Mouse (Mus musculus): ENCODE measurements around the gene Tmem168. TPM values are rescaled to one million over a fixed set of nuclear protein-coding genes. Genes with fewer than 3 reads are reported as not detected.

Gene Tmem168
- polyA plus RNA-seq (2012; rRNA removed) = 9.9 and 13.2 TPM in 2 replicates

GRCm38 (mm10) chr6:13607621-13608493 lies at the start of gene Tmem168:
Gene Tmem168, minus strand, starts transcription at chr6:13608100.
- WGBS = 2% methylated on average over 71 of the region's 71 CpGs

DNA sequence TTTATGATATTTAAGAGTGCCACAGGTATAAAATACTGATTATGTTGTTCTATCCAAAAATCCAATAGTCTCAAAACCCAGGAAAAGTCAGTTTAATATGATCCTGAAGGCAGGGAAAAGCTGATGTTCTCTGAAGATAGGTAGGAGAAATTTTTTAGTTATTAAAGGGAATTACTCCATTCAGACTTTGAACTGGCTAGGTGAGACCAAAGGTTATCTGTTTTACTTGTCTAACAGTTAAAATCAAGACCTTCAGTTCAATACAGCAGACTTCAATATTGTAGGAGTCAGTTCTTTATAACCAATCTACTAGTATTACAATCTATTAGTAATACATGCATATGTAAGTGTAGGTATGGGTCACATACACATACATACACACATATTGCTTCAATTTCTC lies 46.2 kb upstream of the Tmem168 start:
- DNase-seq = no peak
- H3K4me3 ChIP-seq (replicated peaks; ENCODE audit: extremely low read depth, low read depth, low read length) = no peak overlapping the region
- no peak for TF ChIP-seq CTCF (IDR thresholded peaks at IDR 0.05; ENCODE audit: insufficient read depth, low read length)
- TF ChIP-seq POLR2A (IDR thresholded peaks at IDR 0.05; ENCODE audit: borderline replicate concordance, extremely low read depth, low read depth, low read length) = no peak
- H3K4me1 ChIP-seq (ENCODE audit: control insufficient read depth, insufficient read depth, low read length) = no peaks in the 10 kb centered on the region

More at GRCm38 (mm10) chr6:13607621-13608493, at the start of gene Tmem168:
- peak within 1 kb of the TSS; percentile 99 for H3K4me3 ChIP-seq (replicated peaks; ENCODE audit: extremely low read depth, low read depth, low read length)
- peak; percentile 96 for DNase-seq
- 0 out of 2 replicates have a peak, but pooled peaks cover 3% of the 10 kb centered on the region for H3K4me1 ChIP-seq (ENCODE audit: control insufficient read depth, insufficient read depth, low read length)
- TF ChIP-seq CTCF (IDR thresholded peaks at IDR 0.05; ENCODE audit: insufficient read depth, low read length) = no peak
- peak; percentile 88 for TF ChIP-seq POLR2A (IDR thresholded peaks at IDR 0.05; ENCODE audit: borderline replicate concordance, extremely low read depth, low read depth, low read length)

GRCm38 (mm10) chr6:13652284-13652683 lies 44.4 kb upstream of the Tmem168 start:
- Histone ChIP-seq H3K4me3 (replicated peaks; ENCODE audit: extremely low read depth, low read depth, low read length) (no peak overlapping the region), H3K4me1 (ENCODE audit: control insufficient read depth, insufficient read depth, low read length) (no peaks in the 10 kb centered on the region)
- 96% methylated on average over 3 of the region's 3 CpGs for whole genome bisulfite sequencing
- no peak for DNase-seq
- TF ChIP-seq POLR2A (IDR thresholded peaks at IDR 0.05; ENCODE audit: borderline replicate concordance, extremely low read depth, low read depth, low read length) (no peak), CTCF (IDR thresholded peaks at IDR 0.05; ENCODE audit: insufficient read depth, low read length) (no peak)

DNA sequence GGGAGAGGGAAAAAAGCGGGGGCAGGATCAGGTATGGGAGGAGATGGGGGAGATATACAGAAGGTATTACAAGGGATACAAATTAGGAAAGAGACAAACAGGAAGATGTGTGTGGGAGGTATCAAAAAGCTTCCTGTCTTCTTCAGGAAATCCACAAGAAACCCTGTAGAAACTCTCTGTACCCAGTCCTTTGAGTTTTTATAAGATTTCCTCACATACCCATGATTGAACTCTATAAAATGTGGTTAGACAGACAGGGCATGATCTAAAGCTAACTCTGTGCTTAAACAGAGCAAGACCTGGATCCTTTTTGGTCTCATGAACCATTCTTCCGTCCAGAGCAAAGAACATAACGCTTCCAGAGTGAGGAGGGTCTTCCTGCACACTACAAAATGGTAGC lies 43.0 kb upstream of the Tmem168 start:
- DNase-seq = no peak
- 91% methylated on average over 3 of the region's 3 CpGs for WGBS
- TF ChIP-seq POLR2A (IDR thresholded peaks at IDR 0.05; ENCODE audit: borderline replicate concordance, extremely low read depth, low read depth, low read length) (no peak), CTCF (IDR thresholded peaks at IDR 0.05; ENCODE audit: insufficient read depth, low read length) (no peak)
- H3K4me3 ChIP-seq (replicated peaks; ENCODE audit: extremely low read depth, low read depth, low read length) = no peak overlapping the region
- no peaks in the 10 kb centered on the region for H3K4me1 ChIP-seq (ENCODE audit: control insufficient read depth, insufficient read depth, low read length)

GRCm38 (mm10) chr6:13648305-13648704 lies 40.4 kb upstream of the Tmem168 start:
- Histone ChIP-seq H3K4me1 (ENCODE audit: control insufficient read depth, insufficient read depth, low read length) (no peaks in the 10 kb centered on the region), H3K4me3 (replicated peaks; ENCODE audit: extremely low read depth, low read depth, low read length) (no peak overlapping the region)
- no peak for TF ChIP-seq CTCF (IDR thresholded peaks at IDR 0.05; ENCODE audit: insufficient read depth, low read length)
- no peak for TF ChIP-seq POLR2A (IDR thresholded peaks at IDR 0.05; ENCODE audit: borderline replicate concordance, extremely low read depth, low read depth, low read length)
- DNase-seq = no peak

GRCm38 (mm10) chr6:13636582-13636989 lies 28.7 kb upstream of the Tmem168 start:
- WGBS = 56% methylated on average over 3 of the region's 3 CpGs
- no peak for TF ChIP-seq CTCF (IDR thresholded peaks at IDR 0.05; ENCODE audit: insufficient read depth, low read length)
- TF ChIP-seq POLR2A (IDR thresholded peaks at IDR 0.05; ENCODE audit: borderline replicate concordance, extremely low read depth, low read depth, low read length) = no peak
- H3K4me3 ChIP-seq (replicated peaks; ENCODE audit: extremely low read depth, low read depth, low read length) = no peak overlapping the region
- no peak for DNase-seq
- no peaks in the 10 kb centered on the region for H3K4me1 ChIP-seq (ENCODE audit: control insufficient read depth, insufficient read depth, low read length)

DNA sequence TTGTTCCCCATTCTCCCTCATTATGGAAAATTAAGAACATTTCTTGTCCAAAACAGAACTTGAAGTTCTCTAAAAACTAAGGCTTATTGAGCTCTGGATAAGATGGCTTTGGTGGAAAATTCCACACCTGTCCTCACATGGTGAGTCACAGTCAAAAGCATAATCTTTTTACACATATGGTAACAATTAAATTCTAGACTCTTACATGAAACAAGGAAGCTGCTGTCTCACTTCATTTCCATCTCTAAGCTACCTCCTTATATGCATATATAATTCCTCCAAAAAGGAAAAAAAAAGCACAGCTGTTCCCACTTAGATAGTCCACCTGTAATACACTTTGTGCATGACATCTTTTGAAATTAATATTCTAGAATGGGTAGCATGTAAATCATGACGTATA lies 24.7 kb upstream of the Tmem168 start:
- no peaks in the 10 kb centered on the region for H3K4me1 ChIP-seq (ENCODE audit: control insufficient read depth, insufficient read depth, low read length)
- DNase-seq = no peak
- no peak overlapping the region for H3K4me3 ChIP-seq (replicated peaks; ENCODE audit: extremely low read depth, low read depth, low read length)
- no peak for TF ChIP-seq CTCF (IDR thresholded peaks at IDR 0.05; ENCODE audit: insufficient read depth, low read length)
- no peak for TF ChIP-seq POLR2A (IDR thresholded peaks at IDR 0.05; ENCODE audit: borderline replicate concordance, extremely low read depth, low read depth, low read length)
- 89% methylated on average over 1 of the region's 1 CpGs for WGBS

- 70% methylated on average over 2 of the region's 2 CpGs for WGBS
- no peak for DNase-seq
- no peak overlapping the region for H3K4me3 ChIP-seq (replicated peaks; ENCODE audit: extremely low read depth, low read depth, low read length)
- TF ChIP-seq POLR2A (IDR thresholded peaks at IDR 0.05; ENCODE audit: borderline replicate concordance, extremely low read depth, low read depth, low read length) (no peak), CTCF (IDR thresholded peaks at IDR 0.05; ENCODE audit: insufficient read depth, low read length) (no peak)
- no peaks in the 10 kb centered on the region for H3K4me1 ChIP-seq (ENCODE audit: control insufficient read depth, insufficient read depth, low read length)
Observed at GRCm38 (mm10) chr6:13630607-13631006, 22.7 kb upstream of the Tmem168 start.

DNA sequence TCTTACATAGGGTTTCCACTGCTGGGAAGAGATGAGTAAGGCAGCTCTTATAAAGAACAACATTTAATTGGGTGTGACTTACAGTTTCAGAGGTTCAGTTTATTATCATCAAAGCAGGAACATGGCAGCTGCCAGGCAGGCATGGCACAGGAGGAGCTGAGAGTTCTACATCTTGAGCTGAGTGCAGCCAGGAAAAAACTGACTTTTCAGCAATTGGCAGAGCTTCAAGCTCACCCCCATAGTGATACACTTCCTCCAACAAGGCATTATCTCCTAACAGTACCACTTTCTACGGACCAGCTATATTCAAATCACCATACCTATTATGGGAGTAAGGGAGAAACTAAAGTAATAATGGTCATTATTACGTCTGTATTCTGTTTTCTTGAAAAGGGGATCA lies 11.7 kb upstream of the Tmem168 start:
- no peak for DNase-seq
- H3K4me1 ChIP-seq (ENCODE audit: control insufficient read depth, insufficient read depth, low read length) = no peaks in the 10 kb centered on the region
- 73% methylated on average over 2 of the region's 2 CpGs for WGBS
- H3K4me3 ChIP-seq (replicated peaks; ENCODE audit: extremely low read depth, low read depth, low read length) = no peak overlapping the region
- TF ChIP-seq CTCF (IDR thresholded peaks at IDR 0.05; ENCODE audit: insufficient read depth, low read length) (no peak), POLR2A (IDR thresholded peaks at IDR 0.05; ENCODE audit: borderline replicate concordance, extremely low read depth, low read depth, low read length) (no peak)

DNA sequence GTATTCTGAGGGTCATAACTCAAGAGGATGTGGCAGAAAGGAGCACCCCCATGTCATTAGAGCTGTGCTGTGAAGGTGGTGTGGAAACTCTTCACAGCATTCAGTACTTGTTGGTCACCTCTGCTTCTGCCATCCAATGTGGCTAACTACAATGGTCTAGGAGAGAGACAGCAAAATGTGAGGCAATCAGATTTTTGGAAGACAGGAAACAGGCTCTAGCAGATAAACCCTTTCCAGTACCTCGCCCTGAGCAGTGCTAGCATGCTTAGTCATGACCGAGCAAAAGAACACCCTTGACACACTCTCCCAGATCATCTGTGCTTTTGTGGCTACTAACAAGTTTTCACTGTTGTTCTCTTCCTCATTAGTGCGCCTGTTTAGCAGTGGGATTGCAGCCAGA lies 9.2 kb upstream of the Tmem168 start:
- H3K4me3 ChIP-seq (replicated peaks; ENCODE audit: extremely low read depth, low read depth, low read length) = no peak overlapping the region
- no peaks in the 10 kb centered on the region for H3K4me1 ChIP-seq (ENCODE audit: control insufficient read depth, insufficient read depth, low read length)
- 74% methylated on average over 3 of the region's 3 CpGs for WGBS
- TF ChIP-seq CTCF (IDR thresholded peaks at IDR 0.05; ENCODE audit: insufficient read depth, low read length) = no peak
- TF ChIP-seq POLR2A (IDR thresholded peaks at IDR 0.05; ENCODE audit: borderline replicate concordance, extremely low read depth, low read depth, low read length) = no peak
- no peak for DNase-seq
